Mouse (Mus musculus) forebrain, embryonic 11.5 days (tissue): Measurements from ENCODE around the gene Yeats4. TPM values are rescaled to one million over a fixed set of nuclear protein-coding genes. Genes with fewer than 3 reads are reported as not detected.

Source experiments
- ATAC-seq: fragments of 200-750 bp; cut with Nextera tagmentation; replicated peaks from 2 replicates; pipeline ENCODE4 v1.8.0; 2017; ENCODE audit warnings: moderate TSS enrichment; ENCODE audit not compliant: low FRiP score
- DNase-seq: peaks from one replicate; pipeline ENCODE4 v3.0.0-alpha.2; 2017; ENCODE audit warnings: low spot score
- H3K27ac ChIP-seq: fragments of 300-500 bp; sonication (generic); 2 replicates; pipeline ENCODE4 v1.5.1; 2014; ENCODE audit warnings: low read depth, low read length
- H3K27me3 ChIP-seq: fragments of 300-500 bp; sonication (generic); 2 replicates; pipeline ENCODE4 v1.6.1; 2014; ENCODE audit warnings: mild to moderate bottlenecking, low read length, mixed read lengths; ENCODE audit not compliant: control insufficient read depth, insufficient read depth
- H3K36me3 ChIP-seq: fragments of 300-500 bp; sonication (generic); 2 replicates; pipeline ENCODE4 v1.6.1; 2014; ENCODE audit warnings: mild to moderate bottlenecking, low read length, moderate library complexity, mixed read lengths; ENCODE audit not compliant: control insufficient read depth, insufficient read depth
- H3K4me1 ChIP-seq: fragments of 300-500 bp; sonication (generic); replicated peaks from 2 replicates; pipeline ENCODE4 v1.6.1; 2014; ENCODE audit warnings: low read length, mixed read lengths; ENCODE audit not compliant: control insufficient read depth, insufficient read depth
- H3K4me2 ChIP-seq: fragments of 300-500 bp; sonication (generic); 2 replicates; pipeline ENCODE4 v1.6.1; 2014; ENCODE audit warnings: low read depth, mild to moderate bottlenecking, low read length, moderate library complexity, mixed read lengths; ENCODE audit not compliant: severe bottlenecking
- H3K4me3 ChIP-seq: fragments of 300-500 bp; sonication (generic); 2 replicates; pipeline ENCODE4 v1.5.1; 2014; ENCODE audit warnings: low read depth, low read length
- H3K9ac ChIP-seq: fragments of 300-500 bp; sonication (generic); 2 replicates; pipeline ENCODE4 v1.6.1; 2014; ENCODE audit warnings: low read length
- H3K9me3 ChIP-seq: fragments of 300-500 bp; sonication (generic); 2 replicates; pipeline ENCODE4 v1.6.1; 2016; ENCODE audit warnings: low read length, mixed read lengths; ENCODE audit not compliant: control insufficient read depth
- WGBS: fragments of 180-500 bp; shearing (Covaris S2); extraction: QIAGEN DNeasy Blood & Tissue Kit; methylation state at CpG from one replicate; pipeline ENCODE4 v1.1.7; 2014; 5-methylcytosine and 5-hydroxymethylcytosine counted together
- polyA plus RNA-seq: library from polyadenylated mRNA; unstranded; fragments of >200 nt; fragmentation: Nextera tagmentation; extraction: Ambion mirVana; gene quantifications from 2 replicates; pipeline ENCODE4 v1.2.1, GENCODE M21; 2014

Yeats4 gene
- polyA plus RNA-seq, 1 experiment from 2014 or later, result 165 TPM

GRCm38 (mm10) chr10:117195748-117196147 lies 28.6 kb downstream of the Yeats4 start:
- ATAC-seq (no peak), DNase-seq (no peak)
- H3K27me3 ChIP-seq, result no peaks in the 10 kb centered on the region
- no peak overlapping the region for H3K4me2 ChIP-seq
- H3K27ac ChIP-seq, result no peak overlapping the region
- no peaks in the 10 kb centered on the region for H3K4me1 ChIP-seq
- no peak overlapping the region for H3K4me3 ChIP-seq
- H3K9ac ChIP-seq, result no peak overlapping the region
- H3K36me3 ChIP-seq, result no peaks in the 10 kb centered on the region
- H3K9me3 ChIP-seq, result no peaks in the 10 kb centered on the region
- WGBS, result 93% methylated on average over 4 of the region's 4 CpGs

GRCm38 (mm10) chr10:117195005-117195404 lies 29.3 kb downstream of the Yeats4 start:
- Histone ChIP-seq H3K9ac (no peak overlapping the region), H3K9me3 (no peaks in the 10 kb centered on the region), H3K4me1 (no peaks in the 10 kb centered on the region), H3K36me3 (no peaks in the 10 kb centered on the region), H3K4me2 (no peak overlapping the region), H3K27ac (no peak overlapping the region), H3K4me3 (no peak overlapping the region), H3K27me3 (no peaks in the 10 kb centered on the region)
- DNase-seq, result no peak
- WGBS, result 90% methylated on average over 12 of the region's 12 CpGs
- no peak for ATAC-seq

GRCm38 (mm10) chr10:117193364-117193763 lies 30.9 kb downstream of the Yeats4 start:
- no peaks in the 10 kb centered on the region for H3K4me1 ChIP-seq
- H3K36me3 ChIP-seq, result no peaks in the 10 kb centered on the region
- H3K27me3 ChIP-seq, result no peaks in the 10 kb centered on the region
- no peak for ATAC-seq
- H3K27ac ChIP-seq, result no peak overlapping the region
- WGBS, result 91% methylated on average over 5 of the region's 5 CpGs
- no peak overlapping the region for H3K9ac ChIP-seq
- DNase-seq, result no peak
- no peak overlapping the region for H3K4me2 ChIP-seq
- H3K4me3 ChIP-seq, result no peak overlapping the region
- no peaks in the 10 kb centered on the region for H3K9me3 ChIP-seq

GRCm38 (mm10) chr10:117185399-117186089 lies 38.8 kb downstream of the Yeats4 start:
- Histone ChIP-seq H3K4me3 (no peak overlapping the region), H3K4me2 (no peak overlapping the region), H3K27ac (no peak overlapping the region), H3K36me3 (no peaks in the 10 kb centered on the region), H3K9ac (no peak overlapping the region), H3K27me3 (no peaks in the 10 kb centered on the region), H3K9me3 (no peaks in the 10 kb centered on the region), H3K4me1 (no peaks in the 10 kb centered on the region)
- WGBS, result 75% methylated on average over 9 of the region's 9 CpGs
- DNase-seq, result no peak
- ATAC-seq, result no peak

GRCm38 (mm10) chr10:117181098-117181497 lies 43.2 kb downstream of the Yeats4 start:
- no peaks in the 10 kb centered on the region for H3K27me3 ChIP-seq

GRCm38 (mm10) chr10:117174645-117175044 lies 49.7 kb downstream of the Yeats4 start:
- DNase-seq (no peak), ATAC-seq (no peak)
- Histone ChIP-seq H3K27me3 (no peaks in the 10 kb centered on the region), H3K36me3 (no peaks in the 10 kb centered on the region), H3K9me3 (no peaks in the 10 kb centered on the region), H3K9ac (no peak overlapping the region), H3K4me2 (no peak overlapping the region), H3K27ac (no peak overlapping the region), H3K4me3 (no peak overlapping the region), H3K4me1 (peaks cover 2% of the 10 kb centered on the region; the same call in 1 of the 2 replicates)
- 61% methylated on average over 12 of the region's 12 CpGs for WGBS

More at GRCm38 (mm10) chr10:117181098-117181497, 43.2 kb downstream of the Yeats4 start:
- no peak overlapping the region for H3K4me3 ChIP-seq
- no peak overlapping the region for H3K9ac ChIP-seq
- DNase-seq (no peak), ATAC-seq (no peak)
- no peak overlapping the region for H3K27ac ChIP-seq
- no peaks in the 10 kb centered on the region for H3K36me3 ChIP-seq
- no peak overlapping the region for H3K4me2 ChIP-seq
- 70% methylated on average over 3 of the region's 3 CpGs for WGBS
- no peaks in the 10 kb centered on the region for H3K4me1 ChIP-seq
- no peaks in the 10 kb centered on the region for H3K9me3 ChIP-seq

GRCm38 (mm10) chr10:117173566-117174438 lies 50.5 kb downstream of the Yeats4 start:
- no peak for DNase-seq
- H3K27ac ChIP-seq, result no peak overlapping the region
- no peak overlapping the region for H3K4me3 ChIP-seq
- no peak overlapping the region for H3K9ac ChIP-seq
- H3K4me1 ChIP-seq, result peaks cover 2% of the 10 kb centered on the region; the same call in 1 of the 2 replicates
- ATAC-seq, result no peak
- no peaks in the 10 kb centered on the region for H3K36me3 ChIP-seq
- no peaks in the 10 kb centered on the region for H3K27me3 ChIP-seq
- WGBS, result 43% methylated on average over 12 of the region's 13 CpGs
- H3K9me3 ChIP-seq, result no peaks in the 10 kb centered on the region
- H3K4me2 ChIP-seq, result 0 out of 2 replicates have a peak overlapping the region, but pooled peaks have one; percentile 24

GRCm38 (mm10) chr10:117173111-117173510 lies 51.2 kb downstream of the Yeats4 start:
- 100% methylated on average over 1 of the region's 1 CpGs for WGBS
- no peaks in the 10 kb centered on the region for H3K9me3 ChIP-seq
- no peak overlapping the region for H3K27ac ChIP-seq
- no peak overlapping the region for H3K4me3 ChIP-seq
- H3K36me3 ChIP-seq, result no peaks in the 10 kb centered on the region
- no peaks in the 10 kb centered on the region for H3K27me3 ChIP-seq
- H3K4me1 ChIP-seq, result peaks cover 2% of the 10 kb centered on the region; the same call in 1 of the 2 replicates
- no peak for DNase-seq
- H3K9ac ChIP-seq, result no peak overlapping the region
- no peak for ATAC-seq
- H3K4me2 ChIP-seq, result no peak overlapping the region
